Mouse (Mus musculus) megakaryocyte progenitor cell, adult 5-6 weeks (primary cell): Measurements from ENCODE around the gene Ptpdc1. TPM values are rescaled to one million over a fixed set of nuclear protein-coding genes. Genes with fewer than 3 reads are reported as not detected.

Experiments used
- ATAC-seq: replicated peaks from 2 replicates; pipeline ENCODE4 v1.8.0; 2016; ENCODE audit warnings: mild to moderate bottlenecking, moderate TSS enrichment, inconsistent platforms; ENCODE audit not compliant: poor library complexity
- total RNA-seq, 2 experiments: library from RNA; stranded (forward) in 1 of 2; stranded (reverse) in 1 of 2; fragments of 157-497, 149-512 nt in 1 of 2; fragments of 200-1000 nt in 1 of 2; gene quantifications; 2 replicates each; pipeline versions ENCODE4 v1.2.3 to v1.2.4; 2015 to 2017

The Ptpdc1 gene
- total RNA-seq, 2 experiments from 2014 or later = 3.3 to 3.4 TPM

GRCm38 (mm10) chr13:48590743-48591142, 34.7 kb downstream of the Ptpdc1 start:
- no peak for ATAC-seq

- ATAC-seq = no peak
These were observed 38.1 kb downstream of the Ptpdc1 start for GRCm38 (mm10) chr13:48587354-48587753.

- no peak for ATAC-seq
These were observed 39.0 kb downstream of the Ptpdc1 start for GRCm38 (mm10) chr13:48586496-48586895.

- peak; percentile 57 for ATAC-seq
These were observed 39.7 kb downstream of the Ptpdc1 start for GRCm38 (mm10) chr13:48585786-48586185.

- peak; percentile 71 for ATAC-seq
These were observed 42.6 kb downstream of the Ptpdc1 start for GRCm38 (mm10) chr13:48582688-48583379.

GRCm38 (mm10) chr13:48578616-48579015, 46.8 kb downstream of the Ptpdc1 start:
- no peak for ATAC-seq

- no peak for ATAC-seq
These were observed 47.6 kb downstream of the Ptpdc1 start for GRCm38 (mm10) chr13:48577836-48578235.

- no peak for ATAC-seq
These were observed 48.5 kb downstream of the Ptpdc1 start for GRCm38 (mm10) chr13:48577007-48577406.

- ATAC-seq = no peak
These were observed 50.7 kb downstream of the Ptpdc1 start for GRCm38 (mm10) chr13:48574718-48575117.

GRCm38 (mm10) chr13:48573525-48574355, 51.7 kb downstream of the Ptpdc1 start:
- no peak for ATAC-seq

GRCm38 (mm10) chr13:48572127-48572526, 53.3 kb downstream of the Ptpdc1 start:
- peak; percentile 93 for ATAC-seq

- ATAC-seq = no peak
These were observed 54.2 kb downstream of the Ptpdc1 start for GRCm38 (mm10) chr13:48571298-48571697.

- no peak for ATAC-seq
These were observed 55.8 kb downstream of the Ptpdc1 start for GRCm38 (mm10) chr13:48569576-48570132.

- ATAC-seq = no peak
These were observed 57.8 kb downstream of the Ptpdc1 start for GRCm38 (mm10) chr13:48567646-48568045.

GRCm38 (mm10) chr13:48566116-48566935, 59.1 kb downstream of the Ptpdc1 start:
- peak; percentile 51; the same call in 1 of the 2 replicates for ATAC-seq

- no peak for ATAC-seq
These were observed 60.4 kb downstream of the Ptpdc1 start for GRCm38 (mm10) chr13:48564881-48565600.

- ATAC-seq = no peak
These were observed 63.1 kb downstream of the Ptpdc1 start for GRCm38 (mm10) chr13:48562336-48562735.

GRCm38 (mm10) chr13:48561481-48561880, 64.0 kb downstream of the Ptpdc1 start:
- ATAC-seq = no peak

GRCm38 (mm10) chr13:48555976-48556375, 69.5 kb downstream of the Ptpdc1 start:
- no peak; the same call in 1 of the 2 replicates for ATAC-seq

- ATAC-seq = no peak
These were observed 70.9 kb downstream of the Ptpdc1 start for GRCm38 (mm10) chr13:48554552-48554951.
